Mouse (Mus musculus) erythroid progenitor cell, adult 5-6 weeks (primary cell): ENCODE data around the gene Lpcat2. TPM values are rescaled to one million over a fixed set of nuclear protein-coding genes. Genes with fewer than 3 reads are reported as not detected.
"Not testable (repeated sequence)": the region's sequence is repeated elsewhere in the genome, so short reads cannot be mapped to it uniquely, and the experiment has no call there.

Experiments used
- ATAC-seq: replicated peaks from 2 replicates; pipeline ENCODE4 v1.8.0; 2016; ENCODE audit warnings: moderate number of reproducible peaks, mild to moderate bottlenecking, moderate TSS enrichment, inconsistent platforms; ENCODE audit not compliant: poor library complexity, low FRiP score, severe bottlenecking
- total RNA-seq, 2 experiments: library from RNA; stranded (forward) in 1 of 2; stranded (reverse) in 1 of 2; fragments of 150-400 nt in 1 of 2; fragments of 186-747, 209-891 nt in 1 of 2; gene quantifications; 2 replicates each; pipeline versions ENCODE4 v1.2.3 to v1.2.4; 2015 to 2017; ENCODE audit warnings: low replicate concordance in 2 of 2

Gene Lpcat2
- total RNA-seq, 2 experiments from 2014 or later = 2.9 to 9.6 TPM

DNA sequence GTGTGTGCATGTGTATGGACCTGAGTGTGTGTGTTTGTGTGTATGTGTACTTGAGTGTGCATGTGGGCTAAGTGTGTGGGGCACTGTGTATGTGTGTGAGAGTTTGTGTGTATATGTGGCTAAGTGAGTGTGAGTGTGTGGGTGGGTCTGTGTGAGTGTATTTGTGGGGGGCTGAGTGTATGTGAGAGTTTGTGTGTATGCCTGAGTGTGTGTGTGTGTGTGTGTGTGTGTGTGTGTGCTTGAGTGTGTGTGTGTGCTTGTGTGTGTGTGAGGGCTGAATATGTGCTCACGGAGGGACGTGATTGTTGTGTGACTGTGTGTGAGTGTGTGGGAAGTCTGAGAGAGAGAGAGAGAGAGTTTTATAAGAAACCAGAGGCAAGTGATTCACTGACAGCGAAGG is 3.8 kb upstream of the Lpcat2 start:
- no peak for ATAC-seq

- ATAC-seq = no peak
Measured at GRCm38 (mm10) chr8:92853188-92853983, 1.8 kb upstream of the Lpcat2 start.

DNA sequence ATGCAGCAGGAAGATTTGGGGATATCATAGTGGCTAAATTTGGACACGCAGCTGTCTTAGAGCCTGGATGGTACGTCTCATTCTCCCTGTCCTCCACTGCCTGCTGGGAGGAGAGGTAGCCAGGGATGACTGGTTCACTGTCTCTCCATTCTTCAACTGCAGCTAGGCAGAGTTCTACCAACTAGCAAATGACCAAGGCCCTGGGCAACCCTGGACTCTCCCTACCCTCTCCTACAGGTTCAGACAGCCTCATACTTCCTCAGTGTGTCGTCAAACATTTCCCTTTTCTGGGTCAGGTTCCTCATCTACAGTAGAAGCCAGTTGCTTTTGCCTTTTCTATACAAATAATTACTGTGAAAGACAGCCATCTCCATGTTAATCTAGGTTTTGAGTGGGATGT is 466 bp upstream of the Lpcat2 start:
- no peak for ATAC-seq

DNA sequence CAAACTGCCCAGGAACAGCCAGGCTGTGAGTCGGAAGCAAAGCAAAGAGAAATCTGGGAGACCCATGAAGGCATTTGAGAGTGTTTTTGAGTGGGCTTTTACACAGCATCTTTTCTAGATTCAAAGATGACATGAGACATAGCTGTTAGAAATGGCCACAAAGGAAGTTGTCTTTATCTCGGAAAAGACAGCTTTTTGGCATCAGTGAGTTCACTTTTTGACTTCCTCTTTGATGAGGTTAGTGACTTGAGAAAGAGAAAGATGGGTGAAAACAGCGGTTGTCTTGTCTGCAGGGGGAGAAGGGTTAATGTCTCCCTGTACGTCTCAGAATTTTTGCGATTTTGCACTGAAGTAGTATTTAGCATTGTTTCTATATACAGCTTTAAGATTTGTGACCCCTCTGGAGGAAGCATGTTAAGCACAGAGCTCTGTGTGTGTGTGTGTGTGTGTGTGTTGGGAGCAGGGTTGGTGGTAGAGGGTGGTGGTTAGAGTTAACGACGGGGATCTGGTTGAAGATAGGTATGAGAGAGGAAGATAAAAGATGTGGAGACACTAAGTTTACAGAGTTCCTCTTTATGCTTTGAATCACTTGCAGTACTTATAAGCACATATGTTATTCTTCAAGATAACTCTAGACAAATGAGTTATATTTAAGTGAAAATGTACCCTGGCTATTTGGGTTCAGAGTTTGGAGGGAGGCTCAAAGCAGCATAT is 1.3 kb downstream of the Lpcat2 start:
- ATAC-seq = no peak

DNA sequence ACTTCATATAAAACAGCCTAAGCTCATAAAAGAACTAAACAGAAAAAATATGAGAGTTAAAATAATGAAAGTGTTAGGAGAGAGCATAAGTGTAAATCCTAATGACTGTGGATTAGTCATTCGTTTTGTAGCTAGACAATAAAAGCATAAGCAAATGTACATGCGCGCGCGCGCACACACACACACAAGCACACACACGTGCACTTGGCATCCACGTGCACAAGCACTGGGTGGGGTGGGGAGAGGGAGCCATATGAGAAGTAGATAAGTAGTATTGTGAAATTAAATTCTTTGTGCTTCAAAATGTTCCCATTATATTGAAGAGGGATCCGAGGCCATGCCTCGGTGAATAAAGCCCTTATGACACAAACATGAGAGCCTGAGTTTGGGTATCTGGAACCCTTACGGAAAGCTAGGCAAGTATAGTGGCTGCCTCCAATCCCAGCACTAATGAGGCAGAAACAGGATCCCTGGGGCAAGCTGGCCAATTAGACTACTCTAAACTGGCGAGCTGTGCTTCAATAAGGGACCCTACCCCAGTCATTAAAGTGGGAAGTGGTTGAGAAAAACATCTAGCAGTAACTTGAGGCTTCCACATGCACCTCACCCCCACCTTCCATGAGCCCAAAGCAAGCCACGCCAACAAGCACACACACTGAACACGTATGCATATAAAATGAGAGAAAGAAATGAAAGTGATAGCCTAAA is 3.5 kb downstream of the Lpcat2 start:
- ATAC-seq = no peak

GRCm38 (mm10) chr8:92861977-92862376 is 6.8 kb downstream of the Lpcat2 start:
- no peak for ATAC-seq

DNA sequence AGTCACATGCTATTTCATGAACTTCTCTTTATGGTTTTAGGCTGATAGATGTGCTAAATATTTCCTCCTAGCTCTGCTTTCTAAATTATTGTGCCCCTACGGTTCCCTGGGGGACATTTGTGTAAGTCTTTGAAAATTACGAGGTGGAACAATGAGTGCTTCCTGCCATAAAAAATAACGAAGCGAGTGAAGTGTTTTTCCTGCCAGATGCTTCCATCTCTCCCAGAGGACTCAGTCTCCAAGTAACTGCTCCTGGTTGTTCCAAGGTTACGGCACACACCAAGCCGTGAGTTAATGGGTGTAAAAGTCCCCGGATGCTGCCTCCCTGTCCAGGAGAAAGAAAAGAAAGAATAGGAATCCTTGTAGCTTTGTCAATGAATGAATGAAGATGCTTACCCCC is 15.1 kb downstream of the Lpcat2 start:
- no peak for ATAC-seq

DNA sequence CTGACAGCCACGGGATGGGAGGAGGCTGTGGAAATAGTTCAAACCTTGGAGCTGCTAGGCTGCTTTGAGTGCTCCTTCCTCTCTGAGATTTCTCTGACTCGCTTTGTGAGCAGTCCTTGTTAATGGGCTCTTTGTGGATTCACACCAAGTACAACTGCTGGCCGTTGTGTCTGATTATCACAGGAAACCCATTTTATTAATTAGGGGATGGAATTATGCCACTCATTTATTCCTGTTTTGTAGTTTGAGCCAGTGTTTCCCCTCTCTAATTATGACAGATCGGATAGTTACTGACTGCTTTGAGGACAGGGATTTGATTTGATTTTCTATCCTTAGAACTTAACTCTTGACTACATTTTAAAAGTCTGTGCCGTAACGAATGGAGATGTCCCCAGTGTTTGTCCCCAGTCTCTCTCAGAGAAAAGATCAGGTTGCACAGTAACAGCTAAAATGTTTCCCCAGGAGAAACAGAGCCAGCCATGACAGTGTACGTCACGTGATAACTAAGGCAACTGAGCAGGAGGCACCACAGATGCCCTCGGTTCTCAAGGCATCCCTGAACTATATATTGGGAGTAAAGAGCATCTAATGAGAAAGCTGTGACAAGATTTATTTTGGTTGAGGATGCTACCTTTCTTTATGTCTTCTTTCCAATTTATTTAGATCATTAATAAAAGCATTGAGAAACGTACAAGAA is 17.1 kb downstream of the Lpcat2 start:
- no peak for ATAC-seq

DNA sequence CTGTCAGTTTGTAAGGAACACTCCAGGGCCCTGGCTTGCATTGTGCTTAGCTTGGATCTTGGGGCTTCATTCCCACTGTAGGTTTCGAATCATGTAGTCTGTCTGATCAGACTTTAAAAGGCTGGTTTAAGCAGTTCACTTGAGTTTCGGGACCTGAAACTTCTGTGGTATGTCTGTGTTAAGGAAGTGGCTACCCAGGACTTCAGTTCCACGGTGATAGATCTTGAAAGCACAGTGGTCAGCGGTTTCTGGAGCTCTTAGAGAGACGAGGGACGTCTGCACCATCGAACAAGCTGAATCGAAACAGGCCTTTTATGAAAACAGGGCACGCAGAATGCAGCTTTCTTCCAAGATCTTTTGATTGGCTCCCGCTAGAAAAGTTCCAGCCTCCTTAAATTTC is 20.7 kb downstream of the Lpcat2 start:
- no peak for ATAC-seq

DNA sequence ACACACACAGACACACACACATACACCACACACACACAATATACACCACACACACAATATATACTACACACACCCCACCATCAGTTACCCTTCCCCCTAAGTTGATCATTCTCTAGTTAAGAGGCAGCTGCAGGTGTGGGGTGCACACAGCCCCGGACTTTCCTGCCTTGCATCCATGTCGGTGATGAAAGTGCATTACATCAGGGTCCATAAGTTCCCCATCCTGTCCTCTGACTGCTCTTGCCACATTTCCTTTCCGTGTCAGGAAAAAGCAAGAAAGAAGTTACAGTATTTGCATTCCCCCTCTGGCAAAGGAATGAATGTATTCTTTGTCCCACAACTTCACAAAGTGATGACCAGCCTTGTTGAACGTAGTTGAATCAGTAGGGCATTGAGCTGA is 26.1 kb downstream of the Lpcat2 start:
- no peak for ATAC-seq

- no peak for ATAC-seq
Measured at GRCm38 (mm10) chr8:92883771-92884170, 28.6 kb downstream of the Lpcat2 start.

DNA sequence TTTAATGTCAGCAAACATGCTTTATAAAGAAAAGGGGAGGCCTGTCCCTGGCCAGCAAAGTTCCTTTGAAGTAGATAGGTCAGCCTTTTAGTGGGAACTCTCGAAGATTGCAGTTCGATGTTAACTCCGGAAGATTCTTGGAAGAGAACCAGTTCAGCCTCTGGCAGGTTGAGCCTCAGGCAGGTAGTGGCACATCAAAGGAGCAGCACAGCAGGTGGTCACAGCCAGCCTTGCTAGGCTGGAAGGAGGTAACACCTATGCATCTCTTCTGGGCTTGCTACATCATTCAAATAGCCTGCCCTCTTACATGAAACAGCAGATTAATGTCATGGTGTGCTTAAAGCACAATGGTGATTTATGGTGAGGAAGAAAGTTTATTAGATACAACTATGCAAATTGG is 37.1 kb downstream of the Lpcat2 start:
- not testable (repeated sequence) for ATAC-seq

DNA sequence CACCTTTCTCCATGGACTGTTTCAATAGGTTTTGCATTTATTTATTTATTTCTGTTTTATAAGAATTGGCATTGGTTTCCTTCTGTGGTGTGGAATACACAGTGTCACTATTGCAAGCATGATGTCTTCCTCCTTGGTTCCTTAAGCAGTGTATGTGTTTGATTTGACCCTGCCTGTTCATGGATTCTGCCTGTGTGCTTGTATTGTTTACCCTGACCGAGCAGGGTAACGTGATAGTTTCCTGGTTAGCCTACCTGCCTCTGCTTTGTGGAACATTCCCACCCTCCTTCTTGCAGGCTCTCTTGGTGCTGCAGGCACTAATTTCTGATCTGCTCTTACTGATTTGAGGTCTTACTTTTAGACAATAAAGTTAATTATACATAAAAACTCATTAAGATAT is 38.7 kb downstream of the Lpcat2 start:
- no peak for ATAC-seq

DNA sequence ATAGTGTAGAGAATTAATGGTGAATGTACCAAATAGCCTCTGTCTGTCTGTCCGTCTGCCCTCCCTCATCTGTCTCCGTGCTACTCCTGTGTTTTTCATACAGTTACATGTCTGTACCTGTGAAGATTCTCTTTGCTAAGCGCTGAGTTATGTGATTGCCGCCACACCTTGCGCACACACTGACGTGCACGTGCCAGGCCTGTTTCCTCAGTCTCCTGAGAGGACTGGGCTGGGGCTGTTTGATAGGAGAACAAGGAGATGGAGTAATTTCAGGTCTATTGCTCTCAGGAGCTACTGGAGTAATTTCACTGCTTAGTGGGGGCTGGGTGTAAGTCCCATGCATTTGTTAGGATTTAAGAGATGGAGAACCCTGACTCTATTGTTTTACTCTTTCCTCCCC is 39.9 kb downstream of the Lpcat2 start:
- no peak for ATAC-seq

DNA sequence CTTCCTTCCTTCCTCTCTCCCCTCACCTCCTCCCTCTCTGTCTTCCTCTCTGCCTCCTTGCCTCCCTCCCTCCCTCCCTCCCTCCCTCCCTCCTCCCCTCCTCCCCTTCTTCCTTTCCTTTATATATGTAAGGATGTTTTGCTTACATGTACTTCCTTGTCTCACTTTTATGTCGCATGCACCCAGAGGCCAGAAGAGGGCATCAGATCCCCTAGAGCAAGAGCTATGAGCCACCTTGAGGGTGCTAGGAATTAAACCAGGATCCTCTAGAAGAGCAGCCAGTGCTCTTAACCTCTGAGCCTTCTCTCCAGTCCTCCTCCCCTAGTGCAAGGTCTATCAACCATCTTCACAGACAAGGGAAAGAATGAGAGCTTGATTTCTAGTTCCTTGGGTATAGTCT is 40.9 kb downstream of the Lpcat2 start:
- no peak for ATAC-seq

- no peak for ATAC-seq
Measured at GRCm38 (mm10) chr8:92896611-92897010, 41.5 kb downstream of the Lpcat2 start.

DNA sequence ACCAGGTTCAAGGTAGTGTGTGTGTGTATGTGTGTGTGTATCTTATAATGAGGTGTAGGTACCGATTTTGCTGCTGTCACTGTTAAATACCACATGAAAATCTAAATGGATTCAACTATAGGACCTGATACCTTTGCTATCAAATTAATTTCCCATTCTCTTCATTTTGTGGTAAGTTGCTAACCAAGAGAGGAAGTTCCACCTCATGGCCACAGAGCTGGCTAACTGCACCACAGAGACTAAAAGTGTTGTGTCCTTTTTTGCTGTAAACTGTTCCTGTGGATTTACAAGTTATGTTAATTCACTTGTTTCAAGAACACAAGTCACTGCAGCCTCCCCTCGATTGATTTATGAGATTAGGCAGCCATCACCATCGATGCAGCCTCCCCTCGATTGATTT is 42.7 kb downstream of the Lpcat2 start:
- ATAC-seq = no peak

DNA sequence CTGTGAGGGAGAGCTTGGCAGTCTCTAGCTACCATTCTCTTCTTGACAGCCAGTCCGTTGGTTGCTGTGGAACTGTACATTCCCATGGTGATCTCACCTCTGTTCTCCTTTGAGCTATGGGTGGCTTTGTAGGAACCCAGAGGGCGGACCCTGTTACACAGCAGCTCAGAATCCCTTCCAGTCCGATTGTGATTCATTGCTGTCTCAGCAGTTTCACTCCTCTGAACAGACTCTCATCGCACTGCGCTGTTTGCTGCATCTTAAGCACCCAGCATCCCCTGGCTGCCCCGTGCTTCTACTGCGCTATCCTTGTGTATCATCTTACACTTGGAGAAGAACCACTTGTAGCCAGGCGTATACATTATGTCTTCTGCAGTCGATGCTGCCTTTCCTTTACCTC is 44.5 kb downstream of the Lpcat2 start:
- no peak for ATAC-seq

- ATAC-seq = no peak
Measured at GRCm38 (mm10) chr8:92901107-92901506, 46.0 kb downstream of the Lpcat2 start, which contains the start of gene Capns2. TSS of gene Capns2 (plus strand) at chr8:92901407.

- no peak for ATAC-seq
Measured at GRCm38 (mm10) chr8:92902981-92903380, 47.8 kb downstream of the Lpcat2 start.
